Mouse (Mus musculus) E14TG2a.4 (cell line): ENCODE measurements around the gene Col6a6.

Experiments used
- CTCF ChIP-seq: conservative IDR thresholded peaks from 2 replicates; pipeline ENCODE4 v1.5.1; 2014; ENCODE audit warnings: low read length
- NANOG ChIP-seq: IDR thresholded peaks from 2 replicates; pipeline ENCODE4 v1.6.1; 2014; ENCODE audit warnings: borderline replicate concordance, low read length, mixed read lengths
- POU5F1 ChIP-seq: IDR thresholded peaks from 2 replicates; pipeline ENCODE4 v1.6.1; 2014; ENCODE audit warnings: low read length, borderline replicate concordance

- TF ChIP-seq CTCF (no peak), POU5F1 (no peak), NANOG (no peak)
Observed at GRCm38 (mm10) chr9:105692472-105692871, 135.5 kb downstream of the Col6a6 start.
